Mouse (Mus musculus): ENCODE measurements at regions not wholly inside any gene's neighbourhood (a gene's known extent, or its start where the extent isn't known, plus 50 kb on each side); places are given as distances from the start of the nearest gene placed in this dataset.

DNA sequence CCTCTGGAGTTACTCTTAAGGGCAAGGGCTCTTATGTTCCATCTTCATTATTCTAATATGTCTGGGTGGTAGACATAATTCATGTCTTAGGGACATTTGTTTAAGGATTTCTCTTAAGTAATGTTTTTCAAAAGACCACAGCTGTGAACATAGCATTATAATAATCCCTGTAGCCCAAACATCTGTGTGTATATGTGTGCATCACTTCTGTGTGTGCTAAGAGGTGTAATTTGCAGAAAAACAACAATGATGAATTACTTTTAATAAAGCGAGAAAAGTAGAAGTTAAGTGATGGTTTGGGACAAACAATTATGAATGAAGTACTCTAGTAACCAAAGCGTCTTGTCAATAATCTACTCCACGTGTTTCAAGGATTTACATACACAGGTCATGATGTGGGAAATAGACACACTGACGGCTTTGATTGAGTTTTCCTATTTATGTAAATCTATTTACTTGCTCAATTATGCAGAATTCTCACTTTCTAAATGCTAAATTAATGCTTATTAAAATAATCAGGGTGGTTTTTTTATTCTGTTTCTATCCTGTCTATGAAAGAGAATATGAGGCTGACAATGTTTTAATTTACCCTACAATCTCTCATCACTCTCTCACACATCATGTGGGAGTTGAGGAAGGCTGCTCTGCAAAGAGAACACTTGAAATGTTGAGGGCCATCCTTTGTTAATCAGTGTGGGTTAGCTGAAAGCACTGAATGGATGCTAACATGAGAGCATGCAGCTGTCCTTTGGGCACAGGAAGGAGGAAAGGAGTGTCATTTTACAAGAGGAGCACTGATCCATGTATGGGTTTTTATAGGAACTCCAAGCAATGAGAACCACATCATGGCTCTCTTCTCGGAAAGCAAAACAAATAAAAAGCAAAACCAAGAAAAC, 477.8 kb upstream of the Slc8a1 start:
- ATAC-seq (ENCODE audit: low read depth): no peak
- Histone ChIP-seq H3K27me3 (ENCODE audit: control insufficient read depth, insufficient read depth, low read depth, low read length) (no peaks in the 10 kb centered on the region), H3K4me3 (ENCODE audit: low read depth, low read length) (no peak overlapping the region), H3K4me2 (ENCODE audit: low read depth, low read length) (no peak overlapping the region), H3K27ac (ENCODE audit: low read length) (no peak overlapping the region), H3K9ac (ENCODE audit: low read depth, low read length) (no peak overlapping the region), H3K9me3 (replicated peaks; ENCODE audit: control insufficient read depth, low read length) (no peaks in the 10 kb centered on the region), H3K4me1 (ENCODE audit: control insufficient read depth, low read depth, low read length) (no peaks in the 10 kb centered on the region), H3K36me3 (ENCODE audit: control insufficient read depth, insufficient read depth) (no peaks in the 10 kb centered on the region)
- 66% methylated on average over 5 of the region's 5 CpGs for WGBS (ENCODE audit: insufficient replicate concordance)

GRCm38 (mm10) chr17:82199981-82200380, 461.8 kb upstream of the Slc8a1 start:
- Histone ChIP-seq H3K4me1 (ENCODE audit: control insufficient read depth, low read depth, low read length) (no peaks in the 10 kb centered on the region), H3K9me3 (replicated peaks; ENCODE audit: control insufficient read depth, low read length) (no peaks in the 10 kb centered on the region), H3K4me2 (ENCODE audit: low read depth, low read length) (no peak overlapping the region), H3K9ac (ENCODE audit: low read depth, low read length) (no peak overlapping the region), H3K4me3 (ENCODE audit: low read depth, low read length) (no peak overlapping the region), H3K27ac (ENCODE audit: low read length) (no peak overlapping the region), H3K27me3 (ENCODE audit: control insufficient read depth, insufficient read depth, low read depth, low read length) (no peaks in the 10 kb centered on the region), H3K36me3 (ENCODE audit: control insufficient read depth, insufficient read depth) (no peaks in the 10 kb centered on the region)
- no peak for ATAC-seq (ENCODE audit: low read depth)
- WGBS (ENCODE audit: insufficient replicate concordance): 38% methylated on average over 2 of the region's 2 CpGs

DNA sequence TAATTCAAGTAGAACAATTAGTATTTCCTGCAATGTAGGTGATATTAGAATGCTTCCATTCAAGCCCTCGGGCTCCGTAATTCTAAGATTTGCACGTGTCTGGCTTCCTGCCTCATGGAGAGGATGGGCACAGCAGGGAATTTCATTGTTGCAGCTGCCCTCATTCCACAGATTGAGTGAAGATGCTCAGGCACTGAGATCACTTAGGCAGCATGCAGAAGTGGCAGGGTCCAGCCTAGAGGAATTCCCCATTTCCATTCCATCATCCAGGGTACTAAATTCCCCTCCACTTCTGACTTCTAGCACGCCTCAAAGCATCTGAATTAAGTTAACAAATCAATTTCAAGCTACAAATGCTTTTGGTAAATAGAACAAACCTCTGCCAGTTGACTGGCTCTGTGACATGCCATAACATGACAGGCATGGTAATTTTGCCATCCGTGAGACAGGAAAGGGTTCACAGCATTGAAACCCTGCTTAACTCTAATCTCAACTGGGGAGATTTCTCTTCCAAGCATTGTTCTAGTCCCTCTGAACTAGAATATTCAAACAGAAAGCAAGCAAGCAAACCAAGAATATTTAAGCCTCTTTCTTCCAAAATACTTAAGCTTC, 461.0 kb upstream of the Slc8a1 start:
- Histone ChIP-seq H3K27me3 (ENCODE audit: control insufficient read depth, insufficient read depth, low read depth, low read length) (no peaks in the 10 kb centered on the region), H3K36me3 (ENCODE audit: control insufficient read depth, insufficient read depth) (no peaks in the 10 kb centered on the region), H3K4me2 (ENCODE audit: low read depth, low read length) (no peak overlapping the region), H3K4me3 (ENCODE audit: low read depth, low read length) (no peak overlapping the region), H3K9ac (ENCODE audit: low read depth, low read length) (no peak overlapping the region), H3K27ac (ENCODE audit: low read length) (no peak overlapping the region), H3K9me3 (replicated peaks; ENCODE audit: control insufficient read depth, low read length) (no peaks in the 10 kb centered on the region), H3K4me1 (ENCODE audit: control insufficient read depth, low read depth, low read length) (no peaks in the 10 kb centered on the region)
- WGBS (ENCODE audit: insufficient replicate concordance): 57% methylated on average over 5 of the region's 5 CpGs
- ATAC-seq (ENCODE audit: low read depth): no peak

DNA sequence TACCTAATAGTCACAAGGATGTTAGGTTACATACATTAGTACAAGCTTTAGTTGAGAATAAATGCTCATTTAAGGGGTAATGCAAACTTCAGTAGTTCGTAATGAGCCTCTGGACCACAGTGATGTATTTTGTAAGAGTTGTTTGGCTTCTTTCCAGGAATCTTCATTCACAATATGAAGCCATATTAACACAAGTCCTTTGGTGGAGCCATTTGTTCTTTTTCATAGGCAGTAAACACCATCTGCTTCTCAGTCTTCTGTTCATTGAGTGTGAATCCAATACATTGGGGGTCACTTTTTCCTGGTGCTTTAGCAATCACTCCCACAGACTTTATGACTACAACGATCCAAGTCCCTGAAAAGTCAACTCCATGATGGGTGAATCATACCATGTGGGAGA, 446.1 kb upstream of the Slc8a1 start:
- WGBS (ENCODE audit: insufficient replicate concordance): 44% methylated on average over 2 of the region's 2 CpGs
- Histone ChIP-seq H3K36me3 (ENCODE audit: control insufficient read depth, insufficient read depth) (no peaks in the 10 kb centered on the region), H3K9me3 (replicated peaks; ENCODE audit: control insufficient read depth, low read length) (no peaks in the 10 kb centered on the region), H3K9ac (ENCODE audit: low read depth, low read length) (no peak overlapping the region), H3K4me1 (ENCODE audit: control insufficient read depth, low read depth, low read length) (no peaks in the 10 kb centered on the region), H3K4me3 (ENCODE audit: low read depth, low read length) (no peak overlapping the region), H3K4me2 (ENCODE audit: low read depth, low read length) (no peak overlapping the region), H3K27me3 (ENCODE audit: control insufficient read depth, insufficient read depth, low read depth, low read length) (no peaks in the 10 kb centered on the region), H3K27ac (ENCODE audit: low read length) (no peak overlapping the region)
- no peak for ATAC-seq (ENCODE audit: low read depth)

- Histone ChIP-seq H3K36me3 (ENCODE audit: control insufficient read depth, insufficient read depth) (no peaks in the 10 kb centered on the region), H3K9ac (ENCODE audit: low read depth, low read length) (no peak overlapping the region), H3K9me3 (replicated peaks; ENCODE audit: control insufficient read depth, low read length) (no peaks in the 10 kb centered on the region), H3K4me2 (ENCODE audit: low read depth, low read length) (no peak overlapping the region), H3K4me3 (ENCODE audit: low read depth, low read length) (no peak overlapping the region), H3K4me1 (ENCODE audit: control insufficient read depth, low read depth, low read length) (no peaks in the 10 kb centered on the region), H3K27me3 (ENCODE audit: control insufficient read depth, insufficient read depth, low read depth, low read length) (no peaks in the 10 kb centered on the region), H3K27ac (ENCODE audit: low read length) (no peak overlapping the region)
- WGBS (ENCODE audit: insufficient replicate concordance): 48% methylated on average over 1 of the region's 1 CpGs
- no peak for ATAC-seq (ENCODE audit: low read depth)
Observed at GRCm38 (mm10) chr17:82171216-82171615, 433.0 kb upstream of the Slc8a1 start.

DNA sequence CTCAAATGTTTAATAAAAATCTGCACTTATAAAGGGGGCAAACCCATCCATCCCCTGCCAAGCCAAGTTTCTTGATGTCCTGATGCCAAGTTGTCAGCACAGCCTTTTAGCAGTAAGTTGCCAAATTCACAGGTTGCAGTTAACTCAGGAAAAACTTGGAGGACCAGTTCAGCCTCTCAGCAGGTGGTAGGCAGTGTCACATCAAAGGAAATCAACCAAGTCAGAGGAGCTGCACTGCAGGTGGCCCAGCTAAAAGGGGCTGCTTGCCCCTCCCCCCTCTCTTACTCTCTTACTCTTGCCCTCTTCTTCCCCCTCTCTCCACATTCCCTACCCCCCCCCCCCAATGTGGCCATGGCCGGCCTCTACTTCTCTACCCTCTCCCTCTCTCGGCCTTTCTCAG, 415.3 kb upstream of the Slc8a1 start:
- no peak for ATAC-seq (ENCODE audit: low read depth)
- Histone ChIP-seq H3K9me3 (replicated peaks; ENCODE audit: control insufficient read depth, low read length) (no peaks in the 10 kb centered on the region), H3K27me3 (ENCODE audit: control insufficient read depth, insufficient read depth, low read depth, low read length) (no peaks in the 10 kb centered on the region), H3K4me1 (ENCODE audit: control insufficient read depth, low read depth, low read length) (no peaks in the 10 kb centered on the region), H3K9ac (ENCODE audit: low read depth, low read length) (no peak overlapping the region), H3K4me2 (ENCODE audit: low read depth, low read length) (no peak overlapping the region), H3K36me3 (ENCODE audit: control insufficient read depth, insufficient read depth) (no peaks in the 10 kb centered on the region), H3K27ac (ENCODE audit: low read length) (no peak overlapping the region), H3K4me3 (ENCODE audit: low read depth, low read length) (no peak overlapping the region)
- WGBS (ENCODE audit: insufficient replicate concordance): 36% methylated on average over 2 of the region's 2 CpGs

GRCm38 (mm10) chr17:82134843-82135242, 396.7 kb upstream of the Slc8a1 start:
- Histone ChIP-seq H3K4me1 (ENCODE audit: control insufficient read depth, low read depth, low read length) (no peaks in the 10 kb centered on the region), H3K4me2 (ENCODE audit: low read depth, low read length) (no peak overlapping the region), H3K36me3 (ENCODE audit: control insufficient read depth, insufficient read depth) (no peaks in the 10 kb centered on the region), H3K4me3 (ENCODE audit: low read depth, low read length) (no peak overlapping the region), H3K9ac (ENCODE audit: low read depth, low read length) (no peak overlapping the region), H3K27me3 (ENCODE audit: control insufficient read depth, insufficient read depth, low read depth, low read length) (no peaks in the 10 kb centered on the region), H3K27ac (ENCODE audit: low read length) (no peak overlapping the region), H3K9me3 (replicated peaks; ENCODE audit: control insufficient read depth, low read length) (no peaks in the 10 kb centered on the region)
- ATAC-seq (ENCODE audit: low read depth): no peak
- WGBS (ENCODE audit: insufficient replicate concordance): 51% methylated on average over 3 of the region's 3 CpGs

- no peak for ATAC-seq (ENCODE audit: low read depth)
- Histone ChIP-seq H3K4me3 (ENCODE audit: low read depth, low read length) (no peak overlapping the region), H3K27ac (ENCODE audit: low read length) (no peak overlapping the region), H3K4me1 (ENCODE audit: control insufficient read depth, low read depth, low read length) (no peaks in the 10 kb centered on the region), H3K36me3 (ENCODE audit: control insufficient read depth, insufficient read depth) (no peaks in the 10 kb centered on the region), H3K27me3 (ENCODE audit: control insufficient read depth, insufficient read depth, low read depth, low read length) (no peaks in the 10 kb centered on the region), H3K9me3 (replicated peaks; ENCODE audit: control insufficient read depth, low read length) (no peaks in the 10 kb centered on the region), H3K4me2 (ENCODE audit: low read depth, low read length) (no peak overlapping the region), H3K9ac (ENCODE audit: low read depth, low read length) (no peak overlapping the region)
- 46% methylated on average over 3 of the region's 3 CpGs for WGBS (ENCODE audit: insufficient replicate concordance)
Observed at GRCm38 (mm10) chr17:82132941-82133340, 394.8 kb upstream of the Slc8a1 start.

DNA sequence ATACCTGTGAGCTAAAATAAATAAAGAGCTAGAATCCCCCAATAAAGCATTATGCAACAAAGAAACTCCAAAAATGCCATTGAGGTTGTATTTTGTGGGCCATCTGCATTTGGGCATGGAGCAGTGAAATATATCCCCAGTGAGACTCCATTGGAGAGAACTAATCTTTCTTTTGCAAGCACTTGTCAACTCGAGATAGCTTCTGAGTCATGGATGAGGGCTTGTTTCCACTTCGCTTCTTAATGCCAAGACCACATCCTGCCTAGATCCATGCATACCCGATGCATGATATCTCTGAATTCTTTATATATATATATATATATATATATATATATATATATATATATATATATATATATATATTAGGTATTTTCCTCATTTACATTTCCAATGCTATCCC, 349.0 kb upstream of the Slc8a1 start:
- 57% methylated on average over 3 of the region's 3 CpGs for WGBS (ENCODE audit: insufficient replicate concordance)

More for the DNA sequence above, 349.0 kb upstream of the Slc8a1 start:
- ATAC-seq (ENCODE audit: low read depth): no peak
- H3K27ac ChIP-seq (ENCODE audit: low read length): no peak overlapping the region
- H3K4me1 ChIP-seq (ENCODE audit: control insufficient read depth, low read depth, low read length): no peaks in the 10 kb centered on the region
- no peak overlapping the region for H3K9ac ChIP-seq (ENCODE audit: low read depth, low read length)
- no peak overlapping the region for H3K4me3 ChIP-seq (ENCODE audit: low read depth, low read length)
- no peaks in the 10 kb centered on the region for H3K36me3 ChIP-seq (ENCODE audit: control insufficient read depth, insufficient read depth)
- no peaks in the 10 kb centered on the region for H3K9me3 ChIP-seq (replicated peaks; ENCODE audit: control insufficient read depth, low read length)
- H3K27me3 ChIP-seq (ENCODE audit: control insufficient read depth, insufficient read depth, low read depth, low read length): no peaks in the 10 kb centered on the region
- H3K4me2 ChIP-seq (ENCODE audit: low read depth, low read length): no peak overlapping the region
